Comparison of ENCODE assay signal across 16 mouse cellular contexts in genomic region chr12:82905773-82906172, GRCm38 (mm10).
A peak's percentile ranks its signal among the peaks of the same experiment; 100 is the strongest.
DNase-seq lines count a peak whose midpoint lies in the region; TF ChIP-seq lines count a peak whose summit lies in the region.
"Had no signal": no experiment of that assay in that cellular context is flagged by ENCODE, and none has a peak within 500 bp of the region (broad histone marks: within the 10 kb centered on the region; RNA-seq: fewer than 3 reads in every experiment).

No protein-coding gene starts in this region.

- WGBS in olfactory bulb, adult 2 months = 19% methylated on average over 1 of the region's 1 CpGs

- no peak for TF ChIP-seq CTCF in brain, embryonic 14.5 days (IDR thresholded peaks at IDR 0.05; ENCODE audit: borderline replicate concordance, extremely low read depth, insufficient read depth, insufficient read length)
- no peak for TF ChIP-seq CTCF in olfactory bulb, adult 2 months (IDR thresholded peaks at IDR 0.05; ENCODE audit: insufficient read depth, low read depth, low read length)

- DNase-seq in heart, adult 11 months = peak; percentile 2
- DNase-seq in heart, adult 9 months (ENCODE audit: low spot score in 2 of 2) = no peak
- peak; percentile 58 for DNase-seq in brain, embryonic 14.5 days (ENCODE audit: low read depth)
- DNase-seq in frontal cortex, postnatal 10 days (ENCODE audit: low spot score in 2 of 2) = peak; percentile 19 to 48
- DNase-seq in cerebellum, adult 18-20 months = no peak
- DNase-seq in layer of hippocampus, adult 9-10 months (ENCODE audit: low spot score) = no peak
- DNase-seq in gastrocnemius, adult 18-20 months (ENCODE audit: low spot score) = no peak
- DNase-seq: cerebellum, adult 9-11 months; gastrocnemius, postnatal 25 days; heart, postnatal 4 days; kidney, postnatal 14 days; lung, adult 2 months; spleen, adult 18-20 months; thymus, postnatal 36 days had no signal

- H3K4me1 ChIP-seq in olfactory bulb, adult 2 months (ENCODE audit: control insufficient read depth, insufficient read depth, low read length) = peaks cover 9% of the 10 kb centered on the region
- H3K4me1 ChIP-seq: heart, embryonic 13.5 days had no signal

- no peak for TF ChIP-seq POLR2A in brain, embryonic 14.5 days (IDR thresholded peaks at IDR 0.05; ENCODE audit: borderline replicate concordance, extremely low read depth, insufficient read depth, insufficient read length, poor library complexity, severe bottlenecking)
- TF ChIP-seq POLR2A in olfactory bulb, adult 2 months (IDR thresholded peaks at IDR 0.05; ENCODE audit: insufficient read depth, low read depth, low read length) = no peak

- peak overlapping the region; percentile 26; the same call in 1 of the 2 replicates for H3K27ac ChIP-seq in olfactory bulb, adult 2 months (ENCODE audit: insufficient read depth, low read depth, low read length)
- H3K27ac ChIP-seq: heart, embryonic 13.5 days had no signal

- no peak overlapping the region for H3K4me3 ChIP-seq in olfactory bulb, adult 2 months (ENCODE audit: insufficient read depth, low read depth, low read length)
- H3K4me3 ChIP-seq: heart, embryonic 13.5 days had no signal

Comparison
In these comparisons a context has a peak if more than half of its experiments do, and no peak if none do; other contexts are left out.
1. DNase-seq: peak in heart, adult 11 months (single experiment), brain, embryonic 14.5 days (single experiment) and frontal cortex, postnatal 10 days (2 of 2); none in heart, adult 9 months (0 of 2), cerebellum, adult 18-20 months (0 of 2), layer of hippocampus, adult 9-10 months (single experiment) and gastrocnemius, adult 18-20 months (single experiment).